Mouse (Mus musculus) right cerebral cortex, postnatal 25 days (tissue): Measurements from ENCODE around the gene Denr.

ENCODE experiments used
- DNase-seq: peaks from one replicate; pipeline ENCODE4 v3.0.0; 2022

Denr gene

GRCm38 (mm10) chr5:123906976-123907630 is at the start of gene Denr:
Denr (plus strand) TSS chr5:123907175.
- DNase-seq: peak; percentile 99

GRCm38 (mm10) chr5:123858798-123859197 is 48.2 kb upstream of the Denr start:
- no peak for DNase-seq

- no peak for DNase-seq
Measured at GRCm38 (mm10) chr5:123862374-123863350, 44.3 kb upstream of the Denr start.

- no peak for DNase-seq
Measured at GRCm38 (mm10) chr5:123863934-123864333, 43.0 kb upstream of the Denr start.

GRCm38 (mm10) chr5:123865365-123865764 is 41.6 kb upstream of the Denr start, which contains the start of gene Hcar2:
Hcar2 (minus strand) TSS chr5:123865499.
- DNase-seq: no peak

- no peak for DNase-seq
Measured at GRCm38 (mm10) chr5:123866457-123866856, 40.5 kb upstream of the Denr start.

GRCm38 (mm10) chr5:123869615-123870014 is 37.4 kb upstream of the Denr start:
- no peak for DNase-seq

GRCm38 (mm10) chr5:123874177-123874576 is 32.8 kb upstream of the Denr start:
- DNase-seq: no peak

- no peak for DNase-seq
Measured at GRCm38 (mm10) chr5:123878056-123878455, 28.9 kb upstream of the Denr start.

- no peak for DNase-seq
Measured at GRCm38 (mm10) chr5:123879928-123880327, 27.0 kb upstream of the Denr start, which contains the start of gene Hcar1. Hcar1 (minus strand) TSS chr5:123880020.

GRCm38 (mm10) chr5:123880778-123881177 is 26.2 kb upstream of the Denr start:
- no peak for DNase-seq

- no peak for DNase-seq
Measured at GRCm38 (mm10) chr5:123883891-123884290, 23.1 kb upstream of the Denr start.

GRCm38 (mm10) chr5:123884332-123884731 is 22.6 kb upstream of the Denr start:
- no peak for DNase-seq

GRCm38 (mm10) chr5:123886365-123886764 is 20.6 kb upstream of the Denr start:
- no peak for DNase-seq

- no peak for DNase-seq
Measured at GRCm38 (mm10) chr5:123890312-123890711, 16.7 kb upstream of the Denr start.

GRCm38 (mm10) chr5:123890987-123891386 is 16.0 kb upstream of the Denr start:
- DNase-seq: no peak

- DNase-seq: no peak
Measured at GRCm38 (mm10) chr5:123891669-123892068, 15.3 kb upstream of the Denr start.

GRCm38 (mm10) chr5:123893520-123893919 is 13.5 kb upstream of the Denr start:
- no peak for DNase-seq

GRCm38 (mm10) chr5:123896395-123896794 is 10.6 kb upstream of the Denr start:
- DNase-seq: no peak

GRCm38 (mm10) chr5:123897352-123897751 is 9.6 kb upstream of the Denr start:
- DNase-seq: no peak

- no peak for DNase-seq
Measured at GRCm38 (mm10) chr5:123904059-123904672, 2.8 kb upstream of the Denr start.

- no peak for DNase-seq
Measured at GRCm38 (mm10) chr5:123906146-123906975, 614 bp upstream of the Denr start.

- DNase-seq: no peak
Measured at GRCm38 (mm10) chr5:123907631-123907977, 629 bp downstream of the Denr start.
